Mouse (Mus musculus) erythroblast, adult 5-6 weeks (primary cell): ENCODE measurements at regions not wholly inside any gene's neighbourhood (a gene's known extent, or its start where the extent isn't known, plus 50 kb on each side); places are given as distances from the start of the nearest gene placed in this dataset.

Experiments
- ATAC-seq: replicated peaks from 2 replicates; pipeline ENCODE4 v1.8.0; 2016; ENCODE audit warnings: moderate number of reproducible peaks, mild to moderate bottlenecking, moderate TSS enrichment, inconsistent platforms; ENCODE audit not compliant: poor library complexity, low FRiP score, severe bottlenecking

DNA sequence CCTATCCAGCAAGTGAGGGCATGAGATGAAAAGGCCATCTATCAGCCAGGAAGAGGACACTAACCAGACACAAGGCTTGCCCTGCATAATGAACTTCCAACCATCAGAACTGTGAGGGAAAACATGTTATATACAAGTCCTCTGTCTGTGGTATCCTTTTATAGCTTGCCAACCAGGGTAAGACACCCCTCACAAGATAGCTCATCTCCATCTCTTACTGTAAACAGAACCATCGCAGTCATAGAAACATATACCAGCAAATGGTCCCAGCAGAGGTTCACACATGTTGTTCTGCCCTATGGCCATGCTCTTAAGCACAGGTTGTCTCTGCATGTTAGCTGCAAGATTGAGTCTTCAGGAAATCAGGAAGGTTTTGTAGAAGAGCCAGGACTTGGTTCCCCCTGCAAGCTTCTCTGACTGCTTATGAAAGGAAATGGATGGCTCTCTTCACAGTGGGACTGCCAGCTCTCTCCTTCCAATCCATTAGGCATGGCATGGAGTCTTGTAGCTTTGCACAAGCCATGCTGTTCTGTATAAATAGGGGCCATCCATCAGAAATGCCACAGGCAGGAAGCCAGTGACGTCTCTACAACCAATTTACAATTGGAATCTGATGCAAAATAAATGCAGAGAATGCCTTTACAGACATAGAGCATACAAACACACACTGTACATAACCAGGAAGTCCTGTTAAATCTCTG is 1514.0 kb upstream of the Lrrc6 start:
- ATAC-seq = no peak

DNA sequence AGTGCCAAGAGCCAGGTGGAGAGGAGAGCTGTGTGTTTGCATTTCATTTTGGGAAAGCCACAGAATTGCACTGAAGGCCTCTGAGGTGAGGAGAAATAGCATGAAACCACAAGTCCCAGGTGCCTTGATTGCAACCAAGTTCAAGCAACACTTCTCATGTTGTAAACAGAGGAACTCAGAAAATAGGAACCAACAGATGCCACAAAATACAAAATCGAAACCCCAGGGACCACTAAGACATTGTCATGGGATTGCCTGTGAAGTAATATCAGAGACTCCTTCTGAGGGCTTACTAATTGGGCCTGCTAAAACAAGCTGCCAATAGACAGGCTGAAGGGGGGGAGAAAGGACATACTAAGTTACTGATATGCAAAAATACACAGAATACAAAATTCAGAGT is 1510.5 kb upstream of the Lrrc6 start:
- ATAC-seq = no peak

DNA sequence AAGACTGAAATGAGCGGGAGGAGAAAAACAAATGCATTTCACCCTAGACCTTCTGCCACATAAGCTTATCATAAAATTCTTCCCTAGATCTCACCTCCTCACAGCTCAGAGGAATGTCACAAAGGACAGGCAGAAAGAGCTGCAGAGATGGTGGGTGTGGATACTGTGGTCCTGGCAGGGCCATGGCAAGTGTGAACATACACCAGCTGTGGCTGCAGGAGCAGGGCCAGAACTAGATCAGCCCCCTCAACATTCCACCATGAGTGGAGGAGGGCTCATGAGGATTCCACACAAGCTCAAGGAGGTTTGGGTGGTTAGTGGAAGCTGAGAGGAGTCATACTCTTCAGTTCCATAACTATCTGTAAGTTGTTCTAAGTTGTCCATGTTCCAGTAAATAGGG is 1509.5 kb upstream of the Lrrc6 start:
- ATAC-seq = no peak

DNA sequence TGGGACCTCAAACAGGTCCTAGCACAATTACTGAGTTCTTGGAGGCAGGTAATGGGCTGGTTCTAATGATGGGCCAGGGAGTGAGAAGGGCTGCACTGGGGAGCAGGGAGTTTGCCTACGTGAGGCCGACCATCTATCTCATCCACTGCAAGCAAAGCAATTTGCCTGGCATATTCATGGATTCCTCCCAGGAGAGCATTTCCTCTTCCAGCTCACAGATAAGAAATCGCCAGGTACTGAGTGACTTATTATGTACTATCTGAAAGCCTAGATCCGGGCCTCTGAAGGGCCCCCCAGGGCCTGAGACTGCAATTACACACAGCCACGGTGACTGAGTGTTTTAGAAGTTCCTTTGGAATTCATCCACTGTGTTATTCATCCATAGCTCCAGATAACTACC is 1504.1 kb upstream of the Lrrc6 start:
- ATAC-seq = no peak

DNA sequence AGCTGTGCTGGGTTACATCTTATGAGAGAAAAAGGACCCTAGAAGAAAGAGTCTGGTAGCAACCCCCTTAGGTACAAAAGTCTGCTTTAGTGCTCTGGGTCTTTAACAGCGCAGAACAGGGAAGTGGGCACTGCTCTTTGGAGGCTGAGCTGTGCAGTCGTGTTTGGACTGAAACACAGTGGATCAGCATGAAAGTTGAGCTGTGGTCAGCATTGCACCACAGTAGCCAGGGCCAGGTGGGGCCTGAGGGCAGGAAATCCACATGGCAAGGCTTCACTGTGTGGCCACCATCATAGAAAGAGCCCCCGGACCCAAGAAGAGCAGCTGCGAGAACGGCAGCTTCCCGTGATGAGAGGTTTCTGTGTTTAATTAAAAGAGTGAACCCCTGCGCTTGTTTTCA is 1495.8 kb upstream of the Lrrc6 start:
- no peak for ATAC-seq

DNA sequence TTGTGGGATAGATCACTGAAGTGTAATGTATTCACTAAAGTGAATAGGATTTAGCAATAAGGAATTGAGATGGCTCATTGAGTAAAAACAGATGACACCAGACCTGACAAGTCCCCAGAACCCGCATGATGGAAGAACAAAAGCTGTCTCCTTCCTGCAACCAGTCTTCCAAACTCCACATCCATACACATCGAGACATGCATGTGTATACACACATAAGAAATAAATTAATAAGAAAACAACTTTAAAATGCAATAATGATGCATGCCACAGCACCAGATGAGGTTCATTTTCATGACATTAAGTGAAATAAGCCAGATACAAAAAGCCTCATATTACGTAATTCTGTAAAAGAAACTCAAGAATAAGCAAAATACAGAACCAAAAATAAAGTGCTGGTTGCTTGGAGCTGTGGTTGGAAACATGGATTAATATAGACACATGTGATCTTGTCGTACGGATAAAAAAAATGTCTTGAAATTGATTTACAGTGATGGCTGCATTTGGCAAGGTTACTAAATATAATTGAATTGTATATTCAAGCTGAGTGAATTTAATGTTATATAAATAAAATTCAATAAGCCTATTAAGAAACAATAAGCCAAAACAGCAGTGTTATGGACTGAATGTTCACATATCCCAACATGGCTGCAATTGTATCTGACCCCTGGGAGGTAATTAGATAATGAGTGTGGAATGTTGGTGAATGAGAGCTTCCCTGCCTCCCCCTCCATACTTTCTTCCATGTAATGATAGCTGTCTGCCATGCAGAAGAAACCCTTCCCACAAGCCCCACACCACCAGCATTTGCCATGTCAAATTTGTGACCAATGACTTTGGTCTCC is 1488.9 kb upstream of the Lrrc6 start:
- ATAC-seq = no peak

DNA sequence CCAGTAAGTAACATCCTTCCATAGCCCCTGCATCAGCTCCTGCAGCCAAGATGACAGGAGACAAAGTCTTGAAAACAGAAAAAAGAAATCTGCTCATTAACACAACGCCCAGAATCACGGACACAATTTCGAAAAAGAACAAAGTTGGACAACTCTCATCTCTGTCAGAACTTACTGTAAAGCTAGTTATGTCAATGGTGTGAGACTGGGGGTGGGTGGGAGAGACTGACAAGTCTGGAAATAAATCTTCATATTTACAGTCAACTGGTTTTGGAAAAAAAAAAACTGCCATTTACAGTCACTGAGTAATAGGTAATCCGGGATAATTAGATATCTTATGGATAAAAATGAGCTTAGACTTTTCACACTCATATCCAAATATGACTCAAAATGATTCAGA is 1487.2 kb upstream of the Lrrc6 start:
- ATAC-seq = no peak

DNA sequence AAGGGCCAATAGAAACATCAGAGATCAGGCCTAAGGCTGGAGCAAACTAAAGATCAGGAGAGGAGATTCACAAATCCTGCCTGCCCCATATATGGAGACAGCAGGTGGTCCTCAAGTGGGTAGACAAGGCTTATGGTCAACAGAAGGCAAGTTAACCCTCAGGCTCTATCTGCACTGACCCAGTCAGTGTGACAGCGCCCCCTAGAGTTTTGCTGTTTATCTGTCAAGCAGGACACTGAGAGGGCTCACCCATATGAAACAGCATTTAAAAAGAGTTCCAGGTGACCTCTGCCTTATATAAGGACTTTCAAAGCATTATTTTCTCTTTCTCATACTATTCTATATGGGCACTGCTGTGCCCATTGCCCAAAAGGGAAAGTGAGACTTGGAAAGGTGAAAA is 1482.5 kb upstream of the Lrrc6 start:
- ATAC-seq = no peak

DNA sequence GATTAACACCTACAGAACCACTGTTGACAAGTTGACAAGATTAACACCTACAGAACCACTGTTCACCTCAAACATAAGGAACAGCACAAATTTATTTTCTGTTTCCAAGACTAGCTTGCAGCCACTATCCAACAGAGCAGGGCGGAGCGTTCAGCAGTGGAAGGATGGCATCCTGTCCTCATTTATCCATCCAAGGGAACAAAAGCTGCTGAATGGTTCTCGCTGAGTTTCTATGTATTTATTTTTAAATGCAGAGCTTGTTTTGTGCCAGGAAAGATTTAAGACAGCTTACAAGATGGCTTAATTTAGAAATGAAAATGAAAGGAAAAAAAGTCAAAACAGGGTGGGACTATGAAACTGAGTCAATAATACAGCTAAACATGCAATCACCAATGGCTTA is 1481.2 kb upstream of the Lrrc6 start:
- ATAC-seq = no peak

DNA sequence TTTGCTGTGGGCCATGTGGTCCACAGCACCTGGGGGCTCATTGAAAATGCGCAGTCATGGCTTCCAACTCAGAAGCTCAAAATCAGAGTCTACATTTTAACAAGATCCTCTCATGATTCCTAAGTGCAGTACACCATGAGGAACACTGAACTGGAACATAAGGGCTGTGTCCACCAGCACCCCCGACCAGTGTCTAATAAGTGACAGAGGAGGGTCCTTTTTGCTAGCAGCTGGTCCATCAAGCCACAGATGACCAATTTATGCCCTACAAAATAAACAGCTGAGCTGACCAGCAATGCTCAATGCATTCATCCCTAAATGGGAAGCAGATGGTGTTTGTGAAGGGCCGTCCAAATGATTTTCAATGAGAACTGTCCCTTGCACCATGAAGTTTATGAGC is 1478.7 kb upstream of the Lrrc6 start:
- no peak for ATAC-seq

DNA sequence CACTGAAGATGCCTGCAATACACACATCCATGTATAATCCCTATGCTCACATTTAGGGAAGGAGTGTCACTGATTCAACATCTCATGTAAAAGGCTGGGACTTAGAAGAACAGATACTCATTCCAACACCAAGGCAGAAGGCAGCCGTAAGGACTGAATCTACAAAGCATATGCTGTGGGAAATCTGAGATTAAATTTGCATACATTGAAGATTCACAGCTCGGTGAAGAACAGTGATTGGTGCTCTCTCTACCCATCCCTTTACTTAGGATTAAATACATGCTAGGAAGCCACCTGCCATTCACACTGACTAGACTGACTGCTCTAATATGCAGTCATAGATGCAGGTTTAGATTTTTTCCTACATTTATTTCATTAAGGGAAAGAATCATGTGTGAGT is 1476.5 kb upstream of the Lrrc6 start:
- no peak for ATAC-seq

DNA sequence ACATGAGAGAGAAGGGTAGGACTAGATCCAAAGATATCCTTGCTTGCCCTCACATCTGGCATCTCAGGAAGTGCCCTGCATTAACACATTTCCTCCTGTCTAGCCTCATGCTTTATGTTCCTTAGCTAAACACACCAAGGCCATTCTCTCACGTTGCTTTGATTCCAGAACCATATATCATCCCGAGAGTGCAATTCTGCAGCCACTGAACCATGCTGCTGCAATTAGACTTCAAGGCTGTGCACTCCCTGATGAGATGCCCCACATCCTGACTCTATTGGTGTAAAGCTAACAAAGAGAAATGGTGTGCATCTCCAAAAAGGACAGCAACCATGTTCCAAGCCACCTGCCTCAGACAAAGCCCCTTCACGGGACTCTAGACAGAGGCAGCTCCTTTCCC is 1471.3 kb upstream of the Lrrc6 start:
- ATAC-seq = no peak

DNA sequence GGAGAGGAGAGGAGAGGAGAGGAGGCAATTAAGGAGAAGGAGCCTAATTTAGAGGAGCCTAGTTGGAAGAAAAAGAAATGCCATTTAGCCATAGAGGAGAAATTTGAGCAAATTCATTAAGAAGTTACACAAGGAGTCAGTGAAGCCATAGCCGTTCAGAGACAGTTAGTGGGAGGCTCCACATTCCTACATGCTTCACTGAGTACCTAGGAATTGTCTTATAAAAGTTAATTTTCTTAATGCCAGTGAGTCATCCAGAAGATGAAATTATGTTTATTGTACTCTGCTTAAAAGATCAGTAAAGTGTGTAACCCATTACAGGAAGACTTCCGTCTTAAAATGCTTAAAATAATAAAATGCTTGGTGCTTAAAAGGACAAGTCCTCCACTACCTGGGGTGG is 1453.5 kb upstream of the Lrrc6 start:
- ATAC-seq = no peak

DNA sequence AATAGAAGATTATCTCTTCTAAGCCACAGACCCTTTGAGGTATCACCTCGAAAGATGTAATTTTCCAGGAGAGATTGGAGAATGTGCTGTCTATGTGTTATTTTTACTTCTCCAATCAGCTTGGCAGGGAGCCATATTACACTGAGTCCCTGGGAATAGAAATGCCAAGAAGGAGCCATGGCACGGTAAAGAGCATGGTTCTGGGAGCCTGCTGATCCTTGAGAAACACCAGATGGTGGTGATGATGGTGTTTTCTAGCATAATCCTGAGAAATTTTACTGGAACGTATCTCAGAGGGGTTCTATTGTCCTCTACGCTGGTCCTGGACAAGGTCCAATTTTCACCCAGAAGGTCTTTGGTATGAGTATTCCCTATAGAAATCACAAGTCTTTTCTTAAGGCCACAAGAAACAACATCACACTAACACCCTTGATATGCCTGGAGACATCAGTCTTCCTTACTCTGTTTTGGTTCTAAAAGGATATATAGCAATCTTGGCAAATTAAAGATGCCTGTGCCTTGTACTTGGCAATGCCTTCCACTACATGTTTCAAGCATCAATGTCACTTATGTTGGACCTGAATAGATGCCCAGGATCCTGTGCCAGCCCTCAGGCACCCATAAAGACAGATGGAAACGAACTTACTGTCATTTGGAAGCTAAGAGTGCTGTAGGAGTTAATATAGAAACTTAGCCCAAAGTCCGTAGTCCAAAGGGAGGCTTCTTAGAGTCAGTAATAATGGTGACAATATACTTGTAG is 1449.8 kb upstream of the Lrrc6 start:
- no peak for ATAC-seq

DNA sequence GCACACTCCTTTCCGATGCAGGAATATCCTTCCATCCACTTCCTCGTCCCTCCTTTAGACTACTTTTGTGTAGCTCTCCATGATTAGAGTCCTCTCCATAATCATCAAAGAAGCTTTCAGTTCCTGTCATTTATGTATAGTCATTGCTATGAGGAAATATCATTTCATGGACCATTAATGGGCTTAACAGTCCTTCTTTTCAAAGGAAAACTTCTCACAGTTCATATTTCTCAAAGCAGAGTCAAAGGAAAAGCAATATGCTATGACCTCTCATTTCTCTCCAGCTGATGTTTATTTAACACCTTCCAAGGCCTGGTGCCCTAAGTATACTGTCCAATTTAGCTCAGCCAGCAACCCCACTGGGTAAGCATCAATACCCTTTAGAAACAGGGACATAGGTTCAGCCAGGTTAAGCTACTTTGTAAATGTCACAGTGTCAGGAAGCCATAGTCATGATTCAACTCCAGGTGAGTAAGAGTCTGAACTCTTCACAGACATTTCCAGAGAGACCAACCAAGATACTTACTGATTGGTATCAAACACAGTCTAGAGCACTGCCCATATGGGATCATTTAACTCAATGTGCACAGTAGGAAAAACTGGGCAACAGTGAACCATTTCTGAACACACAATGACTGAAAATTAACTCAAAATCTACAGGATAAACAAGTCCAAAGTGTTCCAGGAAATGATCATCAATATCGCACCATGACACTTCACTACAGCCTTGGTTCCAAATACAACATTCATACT is 1443.8 kb upstream of the Lrrc6 start:
- no peak for ATAC-seq

DNA sequence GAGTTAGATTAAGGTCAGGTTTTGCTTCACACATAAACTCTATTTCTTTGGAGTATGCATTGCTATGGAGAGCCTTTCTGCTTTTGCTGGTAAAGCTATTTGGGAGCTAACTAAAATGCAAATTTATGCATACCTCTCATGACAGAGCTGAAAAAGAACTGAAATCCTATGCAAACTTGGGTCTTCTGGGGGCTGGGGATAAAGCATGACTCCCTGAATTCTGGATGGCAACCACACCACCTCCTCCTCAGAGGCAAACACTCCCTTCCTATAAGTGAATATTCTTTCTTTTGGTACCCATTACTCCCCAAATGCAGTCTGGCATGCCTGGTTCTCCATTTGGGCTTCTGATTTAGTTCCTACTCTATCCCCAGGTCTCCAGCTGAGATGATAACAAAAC is 1442.3 kb upstream of the Lrrc6 start:
- ATAC-seq = no peak

DNA sequence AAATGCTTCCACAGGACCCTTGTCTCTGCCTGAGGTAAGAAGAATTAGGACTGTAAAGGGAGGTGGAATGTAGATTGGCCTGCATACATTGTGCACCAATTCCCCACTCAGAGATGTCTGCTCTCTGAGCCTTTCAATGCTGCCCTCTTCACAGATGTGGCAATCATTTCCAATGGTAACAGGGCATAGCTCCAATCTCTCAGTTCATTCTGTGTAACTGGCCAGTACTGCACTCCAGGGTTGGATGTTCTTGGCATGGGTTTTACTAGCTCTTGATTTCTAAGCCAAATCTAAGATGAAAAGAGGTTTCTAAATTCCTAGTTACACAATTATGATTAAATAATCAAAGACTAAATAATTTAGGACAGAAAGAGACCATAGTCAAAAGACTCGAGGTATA is 1439.8 kb upstream of the Lrrc6 start:
- ATAC-seq = no peak

DNA sequence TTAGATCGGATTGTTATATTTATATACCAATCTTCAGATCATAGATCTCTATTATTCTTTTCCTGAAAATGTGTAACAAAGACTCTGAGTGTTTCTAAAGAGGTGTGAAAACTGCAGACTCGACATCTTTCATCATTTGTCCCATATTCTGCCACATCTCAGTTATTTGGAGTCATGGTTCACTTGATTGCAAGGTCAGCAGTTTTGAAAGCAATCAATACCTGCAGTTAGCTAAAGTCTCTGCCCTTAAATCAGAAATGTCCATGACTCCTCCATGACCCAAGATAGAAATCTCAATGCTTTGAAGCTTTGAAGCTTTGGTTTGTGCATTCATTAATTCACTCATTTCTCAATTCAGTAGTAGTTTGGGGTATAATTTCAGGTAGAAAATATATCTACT is 1424.2 kb upstream of the Lrrc6 start:
- ATAC-seq = no peak

DNA sequence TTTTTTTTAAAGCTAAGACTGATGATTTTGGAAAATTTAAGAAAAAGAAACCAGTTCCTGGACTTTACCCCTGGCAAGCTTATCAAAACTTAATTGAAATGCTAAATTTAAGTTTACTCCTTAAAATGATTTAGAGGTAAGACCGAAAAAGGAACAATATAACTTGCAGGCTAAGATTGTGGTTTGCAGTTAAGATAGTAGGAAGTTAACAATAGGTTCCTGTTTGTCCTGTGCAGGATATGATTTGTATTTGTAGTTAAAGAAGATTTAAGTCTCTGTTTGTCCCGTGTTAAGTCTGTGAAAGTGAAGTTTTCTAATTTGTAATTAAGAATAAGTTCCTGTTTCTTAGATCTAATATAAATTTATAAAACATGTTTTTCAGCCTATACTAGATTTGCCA is 1406.3 kb upstream of the Lrrc6 start:
- no peak for ATAC-seq

DNA sequence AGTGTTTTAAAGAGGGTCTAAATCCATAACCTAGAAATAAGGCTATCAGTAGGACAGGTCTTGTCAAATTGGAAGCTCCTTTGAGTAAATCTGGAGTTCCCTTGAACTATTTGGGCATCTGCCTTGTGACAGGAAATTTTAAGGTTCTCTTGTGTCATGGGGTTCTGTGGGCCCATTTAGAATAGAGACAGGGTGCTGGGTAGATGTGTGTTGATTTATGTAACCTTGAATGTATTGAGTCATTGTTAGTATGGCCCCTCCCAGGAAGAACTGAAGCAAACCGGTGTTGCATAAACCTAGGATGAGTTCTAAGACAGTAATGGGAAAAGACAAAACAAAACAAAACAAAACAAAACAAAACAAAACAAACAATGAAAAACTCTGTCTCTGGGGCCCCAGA is 1404.6 kb upstream of the Lrrc6 start:
- no peak for ATAC-seq
